Mouse (Mus musculus) kidney, adult 11 months (tissue): Measurements from ENCODE around the gene Carmil1.

ENCODE experiments used
- DNase-seq: peaks from one replicate; pipeline ENCODE4 v3.0.0; 2022

Gene Carmil1

DNA sequence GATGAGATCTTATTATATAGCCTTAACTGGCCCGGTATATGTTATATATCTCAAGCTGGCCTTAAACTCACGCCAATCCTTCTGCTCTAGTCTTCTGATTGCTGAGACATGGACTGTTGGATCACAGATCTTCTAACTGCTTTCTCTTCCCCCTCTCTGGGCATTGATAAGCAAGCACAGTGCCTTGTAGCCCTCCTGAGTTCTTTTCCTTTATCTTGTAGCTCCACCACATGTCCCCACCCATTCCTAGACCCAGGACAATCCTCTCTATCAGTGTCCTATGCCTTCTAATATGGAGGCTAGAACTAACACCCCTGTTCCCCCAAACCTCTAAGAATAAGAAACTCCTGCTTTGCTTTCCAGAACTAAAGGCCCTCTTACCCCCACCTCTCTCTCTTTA lies 275.1 kb downstream of the Carmil1 start:
- no peak for DNase-seq

GRCm38 (mm10) chr13:24001797-24002196 lies 278.8 kb downstream of the Carmil1 start:
- no peak for DNase-seq

DNA sequence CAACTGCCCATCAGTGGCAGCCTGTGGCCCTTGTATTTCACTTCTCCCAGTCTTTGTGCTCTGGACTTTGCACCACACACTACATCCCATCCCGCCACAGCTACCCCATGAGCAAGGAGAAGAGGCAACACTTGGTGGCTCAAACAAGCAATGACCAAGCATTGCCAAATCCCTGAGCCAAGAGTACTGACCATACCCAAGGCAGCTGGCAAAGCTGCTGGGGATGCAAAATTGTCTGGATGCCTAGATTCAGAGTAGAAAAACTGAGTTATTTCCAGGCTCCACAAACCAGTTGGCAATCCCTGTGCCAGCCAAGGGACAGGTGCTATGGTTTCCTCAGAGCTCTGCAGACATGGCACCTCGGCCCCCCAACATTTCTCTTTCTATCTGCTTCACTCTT lies 279.5 kb downstream of the Carmil1 start:
- DNase-seq = no peak

GRCm38 (mm10) chr13:23998826-23999225 lies 281.8 kb downstream of the Carmil1 start:
- DNase-seq = no peak

DNA sequence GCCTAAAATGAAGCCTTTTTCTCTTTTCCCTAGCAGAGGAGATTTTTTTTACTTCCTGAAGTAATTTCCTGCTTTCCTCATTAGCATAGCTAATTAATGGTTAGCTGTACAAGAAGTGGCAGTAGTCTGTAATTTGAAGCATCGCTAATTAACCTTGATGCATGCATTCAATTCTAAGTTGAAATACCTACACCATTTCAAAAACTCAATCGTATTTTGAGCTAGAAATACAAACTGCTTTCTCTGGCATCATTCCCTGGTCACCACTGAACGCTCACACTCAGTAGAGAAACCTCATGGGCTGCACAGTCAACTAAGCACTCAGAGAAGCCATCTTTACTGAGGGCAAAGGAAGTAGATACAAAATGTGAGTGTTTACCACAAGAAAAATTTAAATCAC lies 285.8 kb downstream of the Carmil1 start:
- no peak for DNase-seq

GRCm38 (mm10) chr13:23994024-23994423 lies 286.6 kb downstream of the Carmil1 start:
- DNase-seq = no peak

DNA sequence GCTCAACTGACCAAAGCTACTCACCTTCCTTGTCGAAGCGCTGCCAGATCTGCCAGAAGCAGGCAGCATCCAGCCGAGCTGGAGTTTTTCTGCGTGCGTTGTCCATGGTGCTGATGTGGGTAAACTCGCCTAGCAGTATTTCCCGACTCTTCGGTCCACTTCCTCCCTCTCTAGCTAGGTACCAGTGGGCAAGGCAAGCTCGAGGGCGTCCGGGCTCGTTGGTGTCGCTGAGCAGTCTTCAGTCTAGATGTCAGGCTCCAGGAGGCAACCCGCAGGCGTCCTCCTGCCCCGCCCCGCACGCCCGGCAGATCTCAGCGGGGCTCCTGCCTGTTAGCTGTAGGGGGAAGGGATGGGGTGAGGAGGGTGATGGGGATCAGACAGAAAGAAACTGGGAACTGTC lies 289.7 kb downstream of the Carmil1 start, which contains the start of gene Scgn:
TSS of gene Scgn (minus strand) at position 287 of the 400 bp plus-strand sequence.
- peak; percentile 44 for DNase-seq

- DNase-seq = no peak
Measured at GRCm38 (mm10) chr13:23990451-23990850, 290.1 kb downstream of the Carmil1 start.

- DNase-seq = no peak
Measured at GRCm38 (mm10) chr13:23985130-23985529, 295.5 kb downstream of the Carmil1 start.

DNA sequence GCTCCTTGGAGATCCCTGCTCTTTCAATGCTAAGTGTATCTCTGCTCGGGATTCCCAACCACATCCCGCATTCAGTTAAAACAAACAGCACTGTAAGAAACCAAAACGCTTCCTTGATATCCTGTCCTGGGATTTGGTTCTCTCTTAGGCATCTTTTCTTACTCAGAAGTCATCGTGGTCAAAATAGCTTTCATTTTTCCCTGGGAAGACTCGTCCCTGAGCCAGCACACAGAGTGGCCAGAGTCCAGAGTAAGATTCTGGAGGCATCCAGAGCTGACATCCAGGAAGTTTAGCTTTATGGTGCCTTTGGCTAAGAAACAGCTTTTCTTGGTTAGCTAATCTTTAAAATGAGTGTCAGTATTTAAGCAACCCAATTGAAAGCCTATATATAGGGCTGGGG lies 308.3 kb downstream of the Carmil1 start:
- no peak for DNase-seq

DNA sequence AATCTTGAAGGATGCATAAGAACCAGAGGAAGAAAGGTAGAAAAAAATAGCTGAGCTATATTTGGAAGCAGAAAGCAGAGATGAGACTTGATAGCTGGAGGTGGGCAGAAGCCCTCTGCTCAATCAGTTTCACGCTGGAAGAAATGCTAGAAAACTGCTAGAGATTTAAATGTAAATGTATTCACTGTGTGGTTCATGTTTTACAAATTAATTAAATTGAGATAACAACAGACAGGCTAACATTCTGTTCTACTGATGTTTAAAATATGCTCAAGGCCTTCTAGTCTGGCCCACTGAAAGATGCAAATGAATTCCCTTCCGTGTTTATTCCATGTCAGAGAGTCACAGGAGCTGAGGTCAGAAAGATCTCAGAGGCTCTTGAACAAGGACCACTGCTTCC lies 308.7 kb downstream of the Carmil1 start:
- no peak for DNase-seq

DNA sequence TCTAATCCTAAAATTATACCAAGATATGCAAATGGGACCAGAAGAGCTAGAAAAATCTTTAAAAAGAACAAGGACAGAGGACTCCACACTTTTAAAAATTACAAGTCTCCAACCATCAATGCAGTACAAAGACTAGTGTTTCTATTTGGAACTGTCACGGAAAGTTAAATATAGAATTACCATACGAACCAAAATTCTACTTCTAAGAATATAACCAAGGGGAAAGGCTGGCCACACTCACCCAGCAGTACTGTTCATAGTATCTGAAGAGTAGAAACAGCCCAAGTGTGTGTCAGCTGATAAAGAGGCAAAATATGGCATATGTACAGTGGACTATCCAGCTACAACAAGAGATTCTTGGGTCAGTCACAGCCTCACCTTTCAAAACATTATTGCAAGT lies 315.7 kb downstream of the Carmil1 start:
- DNase-seq = no peak
